Mouse (Mus musculus) kidney, adult 18-20 months (tissue): ENCODE results near the gene Ccdc78.

ENCODE experiments used
- DNase-seq: peaks from one replicate; pipeline ENCODE4 v3.0.0; 2021

Gene Ccdc78

DNA sequence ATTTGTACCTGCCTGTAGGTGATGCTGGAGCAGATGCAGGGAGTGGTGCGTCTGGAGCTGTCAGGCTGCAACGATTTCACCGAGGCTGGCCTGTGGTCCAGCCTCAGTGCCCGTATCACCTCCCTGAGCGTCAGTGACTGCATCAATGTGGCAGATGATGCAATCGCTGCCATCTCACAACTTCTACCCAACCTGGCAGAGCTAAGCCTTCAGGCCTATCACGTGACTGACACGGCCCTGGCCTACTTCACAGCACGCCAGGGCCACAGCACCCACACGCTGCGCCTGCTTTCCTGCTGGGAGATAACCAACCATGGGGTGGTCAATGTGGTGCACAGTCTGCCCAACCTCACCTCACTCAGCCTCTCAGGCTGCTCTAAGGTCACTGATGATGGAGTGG is 31.3 kb downstream of the Ccdc78 start:
- no peak for DNase-seq

DNA sequence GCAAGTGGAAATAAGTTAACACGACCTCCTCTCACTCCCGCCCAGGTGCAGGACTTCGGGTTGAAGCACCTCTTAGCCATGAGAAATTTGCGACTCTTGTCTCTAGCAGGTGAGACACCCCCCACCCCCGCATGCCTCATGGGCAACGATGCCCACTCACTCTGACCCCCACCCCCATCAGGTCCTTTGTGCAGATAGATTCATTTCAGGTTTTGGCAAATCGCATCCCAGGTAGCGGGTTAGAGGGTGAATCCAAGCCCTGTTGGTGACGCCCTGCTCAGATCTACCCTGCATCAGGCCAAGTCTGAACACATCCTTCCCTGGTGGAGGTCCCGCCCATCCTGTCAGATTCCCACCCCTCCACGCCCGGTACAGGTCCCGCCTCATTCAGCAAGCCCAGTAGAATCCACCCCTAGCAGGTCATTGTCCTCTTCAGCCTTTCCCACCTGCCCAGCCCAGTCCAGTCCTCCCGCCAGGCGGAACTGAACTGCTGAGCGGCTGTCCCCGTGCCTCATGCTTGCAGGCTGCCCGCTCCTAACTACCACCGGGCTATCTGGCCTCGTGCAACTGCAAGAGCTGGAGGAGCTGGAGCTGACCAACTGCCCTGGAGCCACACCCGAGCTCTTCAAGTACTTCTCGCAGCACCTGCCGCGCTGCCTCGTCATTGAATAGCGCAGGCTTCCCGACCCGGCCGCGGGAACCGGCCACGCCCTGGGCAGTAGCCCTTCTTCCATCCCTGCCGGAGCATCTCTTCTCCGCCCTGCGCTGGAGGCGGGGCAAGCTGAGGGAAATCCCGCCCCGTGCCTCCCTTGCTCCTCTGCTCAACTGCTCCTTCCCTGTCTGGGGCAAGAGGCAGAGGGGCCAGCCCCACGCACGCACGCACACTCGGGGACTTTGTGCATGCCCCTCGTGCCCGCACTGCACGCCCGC is 32.7 kb downstream of the Ccdc78 start:
- no peak for DNase-seq

DNA sequence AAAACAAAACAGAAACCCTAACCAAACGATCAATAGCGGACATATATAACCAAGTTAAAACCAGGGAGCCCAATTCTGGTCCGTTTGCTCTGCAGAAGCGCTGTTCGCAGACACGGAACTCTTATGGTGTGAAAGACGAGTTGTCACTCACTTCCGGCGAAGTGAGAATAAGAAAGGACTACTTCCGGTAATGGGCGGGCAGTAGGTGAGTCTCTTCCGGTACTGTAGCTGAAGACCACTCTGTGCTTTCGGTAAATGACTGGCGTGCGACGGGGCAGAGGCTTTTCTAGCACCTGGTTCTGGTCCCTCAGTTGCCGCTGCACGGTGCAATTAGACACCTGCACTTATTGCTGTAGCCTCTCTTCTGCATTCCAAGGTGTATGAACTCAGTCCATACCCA is 37.1 kb downstream of the Ccdc78 start, which contains the start of gene Wdr24:
Gene Wdr24, plus strand, starts transcription at position 176 of the 400 bp plus-strand sequence.
- DNase-seq, result peak; percentile 81

DNA sequence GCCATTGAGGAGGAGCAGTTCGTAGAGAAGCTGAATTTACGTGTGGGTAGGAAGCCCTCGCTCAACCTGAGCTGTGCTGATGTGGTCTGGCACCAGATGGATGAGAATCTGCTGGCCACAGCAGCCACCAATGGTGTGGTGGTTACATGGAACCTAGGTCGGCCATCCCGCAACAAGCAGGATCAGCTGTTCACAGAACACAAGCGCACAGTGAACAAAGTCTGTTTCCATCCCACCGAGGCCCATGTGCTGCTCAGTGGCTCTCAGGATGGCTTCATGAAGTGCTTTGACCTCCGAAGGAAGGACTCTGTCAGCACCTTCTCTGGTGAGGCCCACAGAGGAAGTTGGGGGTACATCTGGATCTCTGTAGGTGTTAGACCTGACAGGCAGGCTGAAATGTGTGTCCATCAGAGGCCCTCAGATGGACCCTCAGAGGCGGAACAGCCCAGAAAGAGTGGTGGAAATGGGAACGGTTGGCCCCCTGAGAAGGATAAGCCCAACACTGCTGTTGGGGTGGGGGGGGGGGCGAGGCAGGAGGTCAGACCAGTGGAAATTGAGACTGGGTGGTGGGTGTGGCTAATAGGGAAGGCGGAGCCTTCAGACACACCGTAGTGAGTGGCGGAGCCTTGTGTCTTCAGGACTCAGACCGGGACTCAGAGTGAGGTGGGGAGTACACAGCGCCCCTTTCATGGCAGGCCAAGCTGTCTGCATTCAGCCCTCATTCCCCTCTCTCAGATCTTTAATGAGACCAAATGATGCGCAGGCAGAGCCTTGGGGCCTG is 38.2 kb downstream of the Ccdc78 start:
- no peak for DNase-seq

DNA sequence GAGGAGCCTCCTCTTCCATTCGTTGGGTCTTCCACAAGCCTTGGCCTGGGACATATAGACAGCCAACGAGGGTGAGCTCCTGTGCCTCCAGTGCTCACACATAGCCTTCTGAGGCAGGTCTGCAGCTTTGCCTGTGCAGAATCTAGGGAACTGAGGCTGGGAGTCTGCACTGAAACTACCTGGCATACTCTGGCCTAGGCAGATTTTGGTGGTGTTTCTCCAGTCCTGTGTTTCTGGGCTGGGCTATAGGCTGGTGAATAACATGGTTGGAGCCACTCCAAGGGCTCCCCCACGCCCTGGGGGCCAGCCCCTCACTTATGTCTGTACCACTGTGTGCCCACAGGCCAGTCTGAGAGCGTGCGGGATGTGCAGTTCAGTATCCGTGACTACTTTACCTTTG is 38.9 kb downstream of the Ccdc78 start:
- DNase-seq, result no peak

DNA sequence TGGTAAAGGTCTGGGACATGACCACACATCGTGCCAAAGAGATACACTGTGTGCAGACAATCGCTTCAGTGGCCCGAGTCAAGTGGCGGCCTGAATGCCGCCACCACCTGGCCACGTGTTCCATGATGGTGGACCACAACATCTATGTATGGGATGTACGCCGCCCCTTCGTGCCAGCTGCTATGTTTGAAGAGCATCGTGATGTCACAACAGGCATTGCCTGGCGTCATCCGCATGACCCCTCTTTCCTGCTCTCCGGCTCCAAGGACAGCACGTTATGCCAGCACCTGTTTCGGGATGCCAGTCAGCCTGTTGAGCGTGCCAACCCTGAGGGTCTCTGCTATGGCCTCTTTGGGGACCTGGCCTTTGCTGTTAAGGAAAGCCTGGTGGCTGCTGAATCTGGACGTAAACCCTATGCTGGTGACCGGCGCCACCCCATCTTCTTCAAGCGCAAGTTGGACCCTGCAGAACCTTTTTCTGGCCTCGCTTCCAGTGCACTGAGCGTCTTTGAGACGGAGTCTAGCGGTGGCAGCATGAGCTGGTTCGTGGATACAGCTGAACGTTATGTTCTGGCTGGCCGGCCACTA is 39.7 kb downstream of the Ccdc78 start:
- DNase-seq, result no peak

DNA sequence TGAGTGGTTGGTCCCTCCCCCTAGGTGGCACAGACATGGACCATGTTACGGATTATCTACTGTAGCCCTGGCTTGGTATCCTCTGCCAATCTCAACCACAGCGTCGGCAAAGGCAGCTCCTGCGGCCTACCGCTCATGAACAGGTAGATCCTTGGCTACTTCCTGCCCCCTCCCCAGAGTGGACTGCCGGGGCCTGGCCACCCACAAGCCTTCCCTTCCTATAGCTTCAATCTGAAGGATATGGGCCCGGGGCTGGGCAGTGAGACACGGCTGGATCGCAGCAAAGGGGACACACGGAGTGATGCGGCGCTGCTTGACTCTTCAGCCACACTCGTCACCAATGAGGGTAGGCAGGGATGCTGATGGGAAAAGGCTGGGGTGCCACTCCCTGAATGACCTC is 40.6 kb downstream of the Ccdc78 start:
- no peak for DNase-seq

DNA sequence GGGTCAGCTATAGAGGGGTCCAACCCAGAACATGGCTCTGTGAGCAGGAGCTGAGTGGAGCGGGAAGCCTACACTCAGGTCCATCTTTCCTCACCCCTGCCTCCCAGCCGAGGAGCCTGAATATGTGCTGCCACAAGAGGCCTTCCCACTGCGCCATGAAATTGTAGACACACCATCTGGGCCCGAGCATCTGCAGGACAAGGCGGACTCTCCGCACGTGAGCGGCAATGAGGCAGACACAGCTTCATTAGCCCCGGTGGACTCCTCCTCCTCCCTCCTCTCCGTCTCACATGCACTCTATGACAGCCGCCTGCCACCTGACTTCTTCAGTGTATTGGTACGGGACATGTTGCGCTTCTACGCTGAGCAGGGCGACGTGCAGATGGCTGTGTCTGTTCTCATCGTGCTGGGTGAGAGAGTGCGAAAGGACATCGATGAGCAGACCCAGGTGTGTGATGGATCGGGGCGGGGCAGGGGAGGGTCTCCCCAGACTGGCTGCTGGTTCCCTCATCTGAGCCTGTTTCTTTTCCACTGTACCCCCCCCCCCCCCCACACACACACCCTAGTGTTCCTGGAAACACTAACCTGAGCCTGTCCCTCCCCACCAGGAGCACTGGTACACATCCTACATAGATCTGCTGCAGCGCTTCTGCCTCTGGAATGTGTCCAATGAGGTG is 41.3 kb downstream of the Ccdc78 start:
- DNase-seq, result no peak

DNA sequence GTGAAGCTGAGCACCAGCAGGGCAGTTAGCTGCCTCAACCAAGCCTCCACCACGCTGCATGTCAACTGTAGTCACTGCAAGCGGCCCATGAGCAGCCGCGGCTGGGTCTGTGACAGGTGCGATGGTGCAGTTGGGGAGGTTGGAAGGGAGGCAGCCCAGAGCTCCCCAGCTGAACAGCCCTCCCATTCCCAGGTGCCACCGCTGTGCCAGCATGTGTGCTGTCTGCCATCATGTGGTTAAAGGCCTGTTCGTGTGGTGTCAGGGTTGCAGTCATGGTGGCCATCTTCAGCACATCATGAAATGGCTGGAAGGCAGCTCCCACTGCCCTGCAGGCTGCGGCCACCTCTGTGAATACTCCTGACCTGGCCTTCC is 41.8 kb downstream of the Ccdc78 start:
- peak; percentile 33 for DNase-seq

DNA sequence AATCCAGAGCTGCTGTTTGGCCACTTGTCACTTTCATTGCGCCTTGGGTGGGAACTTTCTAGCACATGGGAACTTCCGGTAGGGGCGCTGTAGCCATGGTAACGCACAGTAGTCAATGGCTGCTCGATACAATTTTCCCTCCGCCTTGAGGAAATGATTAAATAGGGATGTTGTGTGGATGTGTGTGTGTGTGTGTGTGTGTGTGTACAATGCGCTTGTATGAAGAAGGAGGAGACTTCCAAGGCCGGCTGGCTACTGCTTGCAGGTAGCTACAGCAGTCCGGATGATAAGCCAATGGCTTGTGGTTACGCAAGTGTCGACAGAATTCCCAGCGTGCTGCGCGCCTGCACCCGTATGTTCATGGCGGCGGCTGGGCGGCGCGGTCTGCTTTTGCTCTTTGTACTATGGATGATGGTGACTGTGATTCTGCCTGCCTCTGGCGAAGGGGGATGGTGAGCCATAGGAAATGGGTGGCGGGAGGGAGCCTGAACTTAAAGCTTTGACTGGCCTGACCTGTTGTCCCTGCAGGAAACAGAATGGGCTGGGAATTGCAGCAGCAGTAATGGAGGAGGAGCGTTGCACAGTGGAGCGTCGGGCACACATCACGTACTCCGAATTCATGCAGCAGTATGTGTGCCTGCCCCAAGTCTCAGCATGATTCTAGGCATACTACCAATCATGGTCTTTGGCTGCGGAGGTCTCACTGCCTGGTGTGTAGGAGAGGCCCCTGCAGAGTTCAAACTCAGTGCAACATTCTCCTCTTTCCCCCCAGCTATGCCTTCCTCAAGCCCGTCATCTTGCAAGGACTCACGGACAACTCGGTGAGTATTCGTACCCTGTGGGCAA is 42.6 kb downstream of the Ccdc78 start, which contains the start of gene Jmjd8:
Gene Jmjd8, plus strand, starts transcription at position 156 of the 846 bp plus-strand sequence.
- peak; percentile 86 for DNase-seq

DNA sequence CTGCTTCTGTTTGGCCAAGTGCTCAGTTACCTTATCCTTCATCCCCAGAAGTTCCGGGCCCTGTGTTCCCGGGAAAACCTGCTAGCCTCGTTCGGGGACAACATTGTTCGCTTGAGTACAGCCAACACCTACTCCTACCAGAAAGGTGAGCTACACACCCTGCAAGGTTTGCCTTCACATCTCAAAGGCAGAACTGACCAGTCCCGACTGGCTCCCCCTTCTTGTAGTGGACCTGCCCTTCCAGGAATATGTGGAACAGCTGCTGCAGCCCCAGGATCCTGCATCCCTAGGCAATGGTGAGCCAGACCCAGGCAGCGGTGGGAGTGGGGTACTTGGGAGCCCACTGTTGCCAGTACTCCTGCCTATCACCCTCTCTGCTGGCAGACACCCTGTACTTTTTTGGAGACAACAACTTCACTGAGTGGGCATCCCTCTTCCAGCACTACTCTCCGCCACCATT is 43.2 kb downstream of the Ccdc78 start:
- DNase-seq, result no peak

DNA sequence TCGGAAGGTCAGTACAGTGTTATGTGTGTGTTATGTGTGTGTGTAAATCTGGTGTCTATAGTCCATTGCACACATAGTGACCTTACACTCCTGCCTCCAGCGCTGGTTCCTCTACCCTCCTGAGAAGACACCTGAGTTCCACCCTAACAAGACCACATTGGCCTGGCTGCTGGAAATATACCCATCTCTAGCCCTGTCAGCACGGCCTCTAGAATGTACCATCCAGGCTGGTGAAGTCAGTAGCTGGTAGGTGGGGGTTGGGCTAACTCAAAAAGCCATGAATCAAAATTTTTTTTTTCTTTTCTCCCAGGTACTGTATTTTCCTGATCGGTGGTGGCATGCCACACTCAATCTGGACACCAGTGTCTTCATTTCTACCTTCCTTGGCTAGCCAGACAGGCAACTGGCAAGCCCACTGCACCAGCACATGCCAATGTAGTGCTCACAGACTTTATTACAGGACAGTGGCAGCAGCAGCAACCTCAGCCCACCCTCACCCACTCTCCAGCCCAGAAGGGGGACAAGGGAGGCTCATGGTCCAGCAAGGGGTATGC is 43.9 kb downstream of the Ccdc78 start:
- no peak for DNase-seq

DNA sequence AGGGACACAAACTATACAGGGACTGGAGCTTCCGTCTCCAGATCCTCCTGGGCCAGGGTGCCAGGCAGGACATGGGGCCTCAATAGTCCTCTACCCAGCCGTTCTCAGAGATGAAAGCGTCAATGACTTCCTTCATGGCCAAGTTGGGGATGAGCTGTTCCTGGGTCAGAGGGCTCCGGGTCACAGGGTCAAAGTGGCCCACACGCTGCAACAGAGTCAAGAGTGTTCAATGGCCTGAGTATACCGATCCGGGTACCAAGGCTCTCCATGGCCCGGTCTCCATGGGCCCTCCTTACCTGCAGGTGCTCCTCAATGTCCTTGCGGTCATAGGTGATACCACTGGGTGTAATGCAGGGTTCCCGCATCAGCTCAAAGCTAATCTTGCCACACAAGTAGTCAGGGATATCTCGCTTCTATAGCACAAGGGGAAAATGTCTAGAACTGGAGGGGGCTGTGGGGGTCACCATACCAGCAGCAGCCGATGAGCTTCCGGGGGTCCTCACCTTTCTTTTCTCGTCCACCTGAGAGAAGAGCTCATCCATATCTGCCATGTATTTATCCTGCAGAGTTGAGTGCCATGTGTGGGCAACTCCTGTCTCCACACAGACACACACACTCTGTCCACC is 44.5 kb downstream of the Ccdc78 start:
- DNase-seq, result no peak

DNA sequence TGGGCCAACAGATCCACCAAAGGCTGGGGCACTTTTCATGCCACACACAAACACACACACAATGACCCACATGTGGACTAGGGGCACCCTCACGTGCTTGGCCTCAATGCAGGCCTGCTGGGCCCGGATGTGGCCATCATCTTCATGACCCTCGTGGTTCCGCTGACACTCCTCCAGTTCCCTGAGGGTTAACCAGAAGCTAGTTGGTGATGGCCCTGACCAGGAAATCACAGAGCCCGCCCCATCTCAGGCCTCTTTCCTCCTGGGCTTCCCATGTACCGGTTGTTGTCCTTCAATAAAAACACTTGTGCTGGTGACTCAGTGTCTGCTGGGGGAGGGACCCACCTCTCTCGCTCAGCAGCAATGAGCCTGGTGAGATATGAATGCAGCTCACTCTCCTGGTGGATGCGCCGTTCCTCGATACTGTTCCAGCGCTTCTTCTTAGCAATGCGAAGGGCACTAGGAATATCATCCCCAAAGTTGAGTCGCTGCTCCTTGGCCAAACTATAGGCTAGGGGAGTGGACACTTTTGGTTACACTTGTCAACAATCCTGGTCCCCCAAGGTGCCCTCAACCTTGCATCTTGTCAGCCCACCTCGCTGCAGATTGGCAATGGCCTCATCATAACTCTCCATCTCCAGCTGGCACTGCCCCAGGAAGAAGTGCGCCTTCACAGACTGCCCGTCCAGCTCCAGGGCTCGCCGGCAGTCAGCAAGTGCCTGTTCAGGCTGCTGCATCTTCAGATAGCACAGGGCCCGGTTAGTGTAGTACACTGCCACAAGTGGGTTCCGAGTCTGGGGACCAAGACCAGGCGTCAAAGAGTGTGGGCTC is 45.3 kb downstream of the Ccdc78 start:
- peak; percentile 31 for DNase-seq

DNA sequence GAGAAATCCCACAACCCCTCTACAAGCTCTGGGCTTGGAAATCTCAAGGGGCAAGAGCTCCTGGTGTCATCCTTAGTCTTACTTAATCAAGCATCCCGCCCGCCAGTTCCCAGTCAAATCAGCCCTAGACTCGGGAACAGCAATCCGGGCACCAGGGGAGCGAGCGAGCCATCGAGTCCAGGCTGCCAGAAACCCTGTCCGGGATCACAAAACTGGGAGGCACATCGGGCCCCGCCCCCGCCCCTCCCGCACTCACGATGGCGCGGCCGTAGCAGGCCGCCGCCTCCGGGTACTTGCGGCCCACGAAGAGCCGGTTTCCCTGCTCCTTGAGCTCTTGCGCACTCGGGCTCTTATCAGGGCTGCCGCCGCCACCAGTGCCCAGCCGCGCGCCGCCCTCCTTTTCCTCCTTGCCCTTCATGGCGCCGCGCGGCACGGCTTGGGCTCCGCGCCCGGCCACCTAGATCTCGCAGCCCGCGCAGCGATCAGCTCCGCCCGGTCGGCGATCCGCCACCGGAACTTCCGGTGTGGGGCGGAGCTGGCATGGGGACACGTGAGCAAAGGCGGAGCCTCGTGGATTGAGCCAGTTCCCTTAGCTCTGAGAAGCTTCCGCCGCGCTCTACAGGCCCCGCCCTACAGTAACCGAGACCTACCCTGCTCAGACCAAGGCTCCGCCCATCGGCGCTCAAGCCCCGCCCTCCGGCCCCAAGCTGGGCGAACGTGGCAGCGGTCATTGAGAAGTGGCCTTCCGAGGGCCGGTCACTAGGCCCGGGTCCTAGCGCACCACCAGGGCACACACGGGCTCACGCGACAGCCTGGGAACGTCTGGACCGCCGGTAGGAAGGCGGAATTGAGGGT is 46.3 kb downstream of the Ccdc78 start:
- peak; percentile 100 for DNase-seq

DNA sequence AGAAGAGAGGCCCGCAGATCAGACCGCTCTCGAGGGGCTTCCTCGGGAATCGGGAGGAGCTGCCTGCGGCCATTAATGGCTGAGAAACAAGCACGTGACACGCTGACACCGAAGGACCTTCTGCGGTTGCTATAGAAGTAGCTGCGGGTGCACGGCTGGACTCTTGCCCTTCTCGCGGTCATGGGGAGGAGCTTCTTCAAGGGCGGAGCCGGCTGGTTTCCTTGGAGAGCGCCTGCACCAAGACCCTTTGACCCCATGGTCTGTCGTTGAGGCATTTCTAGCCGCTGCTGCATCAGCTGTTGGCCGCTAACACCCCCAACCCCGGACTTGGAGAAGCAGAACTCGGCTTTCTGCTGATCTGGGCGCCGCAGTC is 46.9 kb downstream of the Ccdc78 start, which contains the start of gene Stub1:
Gene Stub1, minus strand, starts transcription at position 114 of the 373 bp plus-strand sequence.
- DNase-seq, result peak; percentile 97

DNA sequence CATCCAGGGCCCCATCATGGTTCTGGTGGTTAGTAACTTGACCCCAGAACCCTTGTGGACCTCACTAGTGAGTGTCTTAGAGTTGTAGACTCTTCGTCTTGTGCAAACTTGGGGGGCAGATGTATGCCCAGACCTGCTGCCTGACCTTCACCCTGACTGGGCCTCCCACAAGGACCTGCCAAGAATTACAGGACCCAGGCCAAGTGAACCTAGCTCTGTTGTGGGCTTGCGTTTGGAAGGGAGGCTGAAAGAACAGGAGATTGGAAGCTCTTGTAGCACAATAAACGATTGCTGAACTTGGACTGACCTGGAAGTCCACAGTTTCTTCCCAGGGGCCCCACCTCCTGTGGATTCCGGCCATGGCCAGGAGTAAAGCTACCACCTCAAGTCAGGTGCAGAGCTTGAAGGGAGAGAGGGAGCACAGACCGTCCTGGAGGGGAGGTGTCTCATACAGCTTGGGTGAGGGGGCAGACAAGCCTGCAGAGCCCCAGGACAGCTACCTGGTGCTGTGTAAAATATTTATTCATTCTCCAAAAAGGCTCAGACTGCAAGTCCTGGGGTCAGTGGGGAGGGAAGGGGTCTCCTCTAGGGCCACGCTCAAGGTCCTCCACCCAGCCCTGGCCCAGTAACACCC is 47.7 kb downstream of the Ccdc78 start:
- DNase-seq, result peak; percentile 75

DNA sequence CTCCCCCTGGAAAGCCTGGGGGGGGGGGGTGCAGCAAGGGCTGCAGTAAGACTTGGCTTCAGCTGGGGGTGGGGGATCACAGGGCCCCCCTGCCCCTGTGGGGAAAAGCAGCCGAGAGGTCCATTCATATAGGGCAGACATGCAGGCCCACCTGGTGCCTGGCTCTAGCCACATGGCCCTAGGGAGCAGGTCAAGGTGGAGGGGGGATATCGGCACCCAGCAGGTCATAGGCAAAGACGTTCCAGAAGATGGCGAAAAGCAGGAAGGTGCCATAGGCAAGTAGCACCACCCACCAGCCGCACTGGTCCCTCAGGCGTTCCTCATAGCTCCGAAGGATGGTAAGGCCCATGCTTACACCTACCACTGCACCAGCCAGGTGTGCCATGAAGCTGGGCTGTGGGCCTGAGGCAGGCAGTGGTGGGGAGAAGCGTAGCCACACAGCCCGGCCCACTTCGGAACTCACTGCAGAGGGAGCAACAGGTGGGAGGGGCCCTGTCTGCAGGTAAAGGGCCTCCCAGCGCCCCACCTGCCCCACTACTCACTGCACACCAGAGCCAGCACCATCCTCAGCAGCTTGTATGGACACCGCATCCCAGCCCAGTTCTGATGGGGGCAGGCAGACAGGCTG is 48.3 kb downstream of the Ccdc78 start:
- DNase-seq, result no peak
